Mouse (Mus musculus): ENCODE measurements around the gene Mmab.

Mmab gene

DNA sequence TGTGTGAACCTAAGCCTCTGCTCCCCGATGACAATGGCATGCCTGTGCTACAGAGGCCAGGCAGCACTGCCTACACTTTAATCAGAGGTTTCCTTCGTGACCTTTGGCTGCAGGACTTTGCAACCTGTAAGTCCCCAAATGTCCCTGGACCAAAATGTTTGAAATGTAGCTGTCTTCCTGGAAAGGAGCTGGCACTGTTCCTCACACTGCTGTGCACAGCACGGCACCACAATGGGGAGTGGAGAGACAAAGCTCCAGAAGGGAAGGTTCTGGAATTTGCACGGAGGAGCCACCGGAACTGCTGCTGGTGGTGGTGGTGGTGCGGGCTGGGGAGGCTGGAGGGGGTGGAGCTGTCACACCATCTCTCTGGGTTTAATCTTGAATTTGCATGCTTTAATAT is 17.1 kb downstream of the Mmab start:
- no peak for DNase-seq

DNA sequence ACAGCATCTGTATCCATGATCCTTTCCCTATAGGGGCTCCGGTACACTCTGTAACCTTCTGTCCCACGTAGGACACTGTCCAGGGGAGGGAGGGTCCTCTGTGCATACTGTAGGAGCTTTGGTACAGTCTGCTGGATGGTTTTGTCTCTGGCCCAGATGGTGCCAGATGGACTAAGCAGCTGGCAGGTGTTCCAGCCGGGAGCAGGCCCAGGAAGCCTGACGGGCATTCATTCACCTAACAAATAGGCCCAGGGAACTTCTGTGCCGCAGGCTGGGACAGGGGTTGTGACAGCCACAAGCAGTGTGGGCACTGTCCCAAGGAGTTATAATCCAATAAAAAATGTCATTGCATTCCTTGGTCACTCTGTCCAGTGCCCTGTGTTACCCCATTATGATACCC is 19.9 kb downstream of the Mmab start:
- no peak for DNase-seq

DNA sequence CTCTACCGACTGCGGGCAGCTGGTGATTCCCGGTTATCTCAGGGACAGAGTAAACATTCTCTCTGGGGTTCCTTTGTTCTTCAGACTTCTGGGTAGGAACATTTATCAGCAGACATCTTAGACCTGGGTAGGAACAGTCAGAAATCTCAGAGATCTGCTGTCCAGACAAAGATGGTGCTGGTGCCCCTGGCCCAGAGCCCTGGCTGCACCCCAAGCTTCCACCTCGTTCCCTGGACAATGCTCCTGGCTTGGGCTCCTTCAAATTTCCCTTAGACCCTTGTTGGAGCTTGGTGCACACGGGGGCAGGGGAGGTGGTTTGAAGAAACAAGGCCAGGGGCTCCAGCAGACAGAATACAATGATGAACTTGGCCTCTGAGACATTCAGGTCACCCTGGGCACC is 21.3 kb downstream of the Mmab start:
- no peak for DNase-seq

DNA sequence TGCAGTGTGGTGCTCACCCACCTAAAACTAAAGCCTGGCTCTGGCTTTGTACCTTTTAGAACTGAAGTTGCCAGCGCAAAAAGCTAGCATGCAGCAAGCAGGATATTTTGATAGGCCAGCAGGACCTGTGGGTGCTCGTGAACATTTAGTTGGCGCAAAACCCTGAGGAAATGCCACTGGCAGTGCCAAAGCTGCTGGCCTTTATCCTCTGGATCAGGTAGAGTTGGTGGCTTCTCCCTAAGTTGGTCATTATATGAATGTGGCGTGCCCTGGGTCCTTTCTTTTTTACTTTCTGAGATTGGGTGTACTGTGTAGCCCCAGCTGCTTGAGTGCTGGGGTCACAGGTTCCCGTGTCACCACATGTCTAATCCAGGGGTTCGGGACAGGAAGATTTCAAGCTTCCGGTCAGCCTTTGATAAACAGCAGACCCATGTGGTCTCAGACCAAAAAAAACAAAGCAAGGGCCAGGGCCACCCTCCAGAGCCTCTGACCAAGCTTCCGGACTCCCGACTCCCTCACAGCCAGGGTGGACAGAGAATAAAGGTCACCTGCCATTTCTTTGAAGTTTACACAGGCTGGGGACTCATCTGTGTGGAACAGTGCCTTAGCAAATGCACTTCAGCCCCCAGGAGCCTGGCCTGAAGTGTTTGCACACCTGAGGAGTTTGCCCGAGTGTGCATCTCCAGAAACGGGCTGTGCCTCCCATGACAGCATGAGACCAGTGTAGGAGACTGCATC is 22.1 kb downstream of the Mmab start:
- DNase-seq, result no peak

DNA sequence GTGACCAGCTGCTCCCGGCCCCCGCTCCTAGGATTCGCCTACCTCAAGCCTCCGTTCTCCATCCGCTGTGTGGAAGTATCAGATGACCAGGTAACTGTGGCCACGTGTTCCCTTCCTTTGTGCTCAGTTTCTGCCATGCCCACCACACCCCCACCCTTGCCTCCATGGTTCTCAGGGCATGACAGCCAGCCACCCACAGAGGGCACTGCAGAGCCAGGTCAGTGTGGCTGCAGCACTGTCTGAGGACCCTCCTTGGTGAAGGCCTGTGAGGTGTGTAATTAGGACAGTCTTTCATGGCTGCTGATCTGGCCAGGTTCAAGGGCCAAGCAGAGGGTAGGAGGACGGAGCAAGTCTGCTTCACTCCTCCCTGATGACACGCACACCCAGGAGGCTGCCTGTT is 25.3 kb downstream of the Mmab start:
- DNase-seq, result no peak

DNA sequence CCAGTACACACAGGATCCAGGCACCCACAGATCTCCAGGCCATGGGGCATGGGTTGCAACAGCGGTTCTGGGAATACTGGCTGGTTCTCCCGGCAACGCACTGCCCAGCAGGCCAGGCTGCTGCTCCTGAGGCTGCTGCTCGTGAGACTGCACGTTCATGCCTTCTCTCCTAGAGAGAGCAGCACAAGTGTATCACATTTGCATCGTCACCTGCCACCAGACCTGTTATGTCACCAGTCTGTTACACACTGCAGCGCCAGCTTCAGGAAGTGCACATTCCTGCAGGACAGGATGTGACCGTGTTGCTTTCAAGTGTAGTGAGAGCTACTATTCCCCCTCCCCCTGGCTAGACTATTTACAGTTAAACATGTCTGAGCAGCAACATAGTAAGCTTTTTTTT is 27.0 kb downstream of the Mmab start:
- DNase-seq, result no peak

DNA sequence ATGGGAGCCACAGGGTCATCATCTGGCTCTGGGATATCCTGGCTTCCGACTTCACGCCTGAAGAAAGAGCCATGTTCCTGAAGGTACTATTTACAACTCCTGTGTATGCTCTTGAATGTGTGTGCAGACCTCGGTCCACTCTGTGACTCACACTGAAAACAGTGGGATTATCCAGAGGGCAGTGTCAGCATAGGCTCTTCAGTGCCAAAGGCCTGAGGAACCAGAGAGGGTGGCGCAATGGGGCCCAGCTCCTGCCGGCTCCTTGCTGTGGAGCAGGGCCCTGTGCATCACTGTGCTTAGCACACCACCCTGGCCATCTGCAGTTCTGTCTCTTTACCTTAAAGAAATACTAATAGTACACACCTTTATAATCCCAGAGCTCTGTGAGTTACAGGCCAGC is 28.3 kb downstream of the Mmab start:
- DNase-seq, result no peak

DNA sequence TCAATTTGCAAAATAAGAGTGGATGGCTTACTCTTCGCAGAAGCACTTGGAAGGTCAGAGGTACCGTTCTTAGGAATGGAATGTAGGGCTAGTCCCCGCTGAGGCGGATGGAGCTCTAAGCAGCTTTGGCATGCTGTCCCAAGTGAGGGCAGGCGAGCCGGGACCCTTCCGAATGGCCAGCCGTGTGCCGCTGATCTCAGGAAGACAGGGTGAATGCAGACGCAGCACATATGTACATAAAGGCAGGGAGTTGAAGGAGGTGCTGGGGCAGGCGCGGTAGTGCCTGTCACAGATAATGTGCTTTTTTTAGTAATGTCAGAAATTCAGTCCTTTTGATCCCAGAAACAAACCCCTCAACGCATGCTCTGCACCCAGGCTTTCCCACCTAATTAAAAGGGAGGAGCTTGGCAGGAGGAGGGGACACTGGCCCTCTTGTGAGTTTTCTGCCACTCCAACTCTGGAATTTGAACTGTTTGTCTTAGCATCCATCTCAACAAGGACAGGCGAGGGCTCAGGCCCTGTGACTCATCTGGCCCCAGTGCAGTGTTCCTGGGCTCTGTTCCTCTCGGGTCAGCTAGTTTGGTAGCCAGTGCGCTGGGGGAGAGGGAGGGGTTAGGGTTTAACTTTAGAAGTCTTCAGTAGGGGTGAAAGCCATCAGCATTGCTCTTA is 30.7 kb downstream of the Mmab start:
- DNase-seq, result no peak

DNA sequence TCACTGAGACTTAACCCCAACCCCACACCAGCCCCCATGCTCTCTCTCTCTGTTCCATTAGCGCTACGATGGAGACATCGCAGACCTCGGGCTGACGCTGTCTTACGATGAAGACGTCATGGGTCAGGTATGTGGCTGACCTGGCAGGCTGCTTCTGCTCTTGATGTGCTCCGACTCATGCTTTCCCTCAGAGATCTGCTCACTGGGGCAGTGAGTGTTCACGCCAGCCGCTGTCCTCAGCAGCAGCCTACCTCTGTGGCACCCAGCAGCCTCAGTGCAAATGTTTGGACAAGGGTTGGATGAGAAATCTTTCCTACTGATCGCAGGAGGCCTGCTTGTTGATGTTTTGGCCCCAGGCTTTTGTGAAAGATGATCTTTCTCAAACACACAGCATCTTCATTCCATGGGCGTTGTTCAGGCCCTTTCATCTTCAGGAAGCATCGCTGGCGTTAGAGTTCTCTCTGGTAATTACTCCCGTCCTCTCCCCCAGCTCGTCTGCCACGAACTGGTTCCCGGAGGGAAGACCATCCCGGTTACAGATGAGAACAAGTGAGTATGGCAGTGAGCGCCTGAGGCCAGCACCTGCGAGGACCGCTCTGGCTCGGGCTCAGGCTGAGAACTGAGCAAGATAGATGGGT is 31.4 kb downstream of the Mmab start:
- DNase-seq, result no peak

DNA sequence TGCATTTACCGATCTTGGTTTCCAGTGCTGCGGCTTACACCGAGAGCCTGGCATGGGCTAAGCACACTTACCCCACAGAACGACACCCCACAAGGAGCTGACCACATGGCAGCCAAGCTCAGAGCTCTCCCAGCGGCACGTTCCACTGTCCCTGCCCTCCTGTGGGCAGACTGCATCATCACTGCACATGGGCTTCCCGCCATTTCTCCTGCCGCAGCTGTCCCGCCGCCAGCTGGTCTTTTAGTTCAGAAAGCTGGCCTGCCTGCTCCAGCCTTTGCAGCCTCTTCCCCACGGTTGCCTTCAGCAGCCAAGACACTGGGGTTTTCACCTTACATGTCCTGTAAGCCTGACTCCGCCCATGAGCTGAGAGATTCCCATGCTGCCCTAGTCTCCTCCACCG is 33.4 kb downstream of the Mmab start:
- DNase-seq, result no peak

DNA sequence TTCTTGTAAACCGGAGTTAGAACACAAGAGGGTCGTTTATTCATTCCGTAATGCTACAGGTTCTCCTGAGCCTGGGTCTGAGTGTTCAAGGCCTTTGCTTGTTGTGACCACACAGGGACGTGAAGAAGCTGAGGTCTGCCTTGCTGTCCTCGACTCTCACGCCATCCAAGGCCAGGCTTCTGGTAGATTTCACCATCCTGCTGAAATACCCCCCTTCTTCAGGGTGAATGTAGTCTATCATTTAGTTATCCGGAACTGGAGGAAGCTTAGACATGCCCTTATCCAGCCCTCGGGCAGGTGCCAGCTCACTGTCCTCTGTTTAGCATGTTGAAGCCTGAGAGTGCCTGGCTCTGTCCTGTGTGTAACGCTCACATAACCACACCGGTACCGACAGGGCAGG is 35.0 kb downstream of the Mmab start:
- no peak for DNase-seq

DNA sequence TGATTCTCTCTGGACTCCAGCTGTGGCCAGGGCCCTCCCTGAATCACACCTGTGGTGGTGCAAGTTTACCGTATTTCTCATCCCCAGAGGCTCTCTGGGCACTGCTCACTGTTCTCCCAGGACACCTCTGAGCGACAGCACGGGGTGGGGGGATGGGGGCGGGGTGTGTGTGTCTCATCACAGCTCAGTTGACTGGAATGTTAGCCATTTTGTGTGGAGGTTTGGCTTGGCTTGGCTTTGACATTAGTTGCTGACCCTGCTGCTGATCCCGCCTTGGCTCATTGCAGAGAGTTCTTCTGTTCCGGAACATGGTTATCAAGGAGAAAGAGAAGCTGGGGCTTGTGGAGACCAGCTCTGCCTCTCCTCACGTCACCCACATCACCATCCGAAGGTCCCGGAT is 36.0 kb downstream of the Mmab start:
- no peak for DNase-seq

DNA sequence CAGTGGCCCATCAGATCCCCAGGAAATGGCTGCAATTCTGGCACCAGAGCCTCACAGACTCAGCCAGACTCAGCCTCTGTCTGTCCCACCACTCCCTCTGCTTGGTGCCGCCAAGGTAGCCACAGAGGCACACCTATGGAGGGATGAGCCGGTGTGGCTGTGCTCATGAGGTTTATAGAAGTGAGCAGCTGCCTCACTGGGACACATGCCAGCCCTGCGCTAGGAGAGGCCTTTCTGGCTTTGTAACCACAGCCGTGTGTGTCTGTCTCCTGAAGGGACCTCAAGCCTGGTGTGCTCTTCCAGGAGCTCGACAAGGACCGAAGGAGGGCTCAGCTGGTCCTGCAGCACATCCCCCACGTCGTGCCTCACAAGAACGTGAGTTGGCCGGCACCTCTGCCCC is 36.6 kb downstream of the Mmab start:
- DNase-seq, result no peak

DNA sequence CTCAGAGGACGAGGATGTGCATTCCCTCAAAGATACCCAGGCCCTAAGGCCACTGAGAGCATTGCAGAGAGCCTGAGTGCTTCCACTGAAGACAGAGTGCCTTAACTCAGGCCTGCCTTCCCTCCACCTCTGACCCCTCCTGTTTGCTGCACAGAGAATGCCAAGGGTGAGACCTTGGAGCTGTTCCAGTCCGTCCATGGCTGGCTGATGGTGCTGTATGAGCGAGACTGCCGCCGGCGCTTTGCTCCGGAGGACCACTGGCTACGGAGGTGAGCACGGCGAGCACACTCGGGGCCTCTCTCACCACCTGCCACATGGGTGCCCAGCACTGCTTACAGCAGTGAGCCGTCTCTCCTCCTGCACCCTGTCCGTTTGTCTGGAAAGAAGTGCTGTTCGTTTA is 37.3 kb downstream of the Mmab start:
- no peak for DNase-seq

DNA sequence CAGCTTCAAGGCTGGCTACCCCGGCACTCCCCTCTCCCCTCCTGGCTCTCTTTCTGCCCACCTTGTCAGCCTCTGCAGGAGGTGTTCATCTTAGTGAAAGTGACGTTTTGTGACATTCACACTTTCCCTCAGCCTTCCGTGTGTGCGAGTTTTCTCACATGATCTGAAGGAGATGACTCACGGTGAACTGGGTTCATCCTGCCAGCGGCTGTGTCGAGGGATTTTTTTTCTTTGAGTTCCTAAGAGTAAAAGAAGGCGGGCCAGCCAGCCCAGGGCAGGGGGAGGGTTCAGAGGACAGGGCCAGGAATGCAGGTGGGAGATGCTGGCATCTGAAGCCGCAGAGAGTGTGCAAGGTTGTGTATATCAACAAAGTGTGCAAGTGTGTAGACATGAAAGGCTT is 50.7 kb downstream of the Mmab start:
- DNase-seq, result no peak

DNA sequence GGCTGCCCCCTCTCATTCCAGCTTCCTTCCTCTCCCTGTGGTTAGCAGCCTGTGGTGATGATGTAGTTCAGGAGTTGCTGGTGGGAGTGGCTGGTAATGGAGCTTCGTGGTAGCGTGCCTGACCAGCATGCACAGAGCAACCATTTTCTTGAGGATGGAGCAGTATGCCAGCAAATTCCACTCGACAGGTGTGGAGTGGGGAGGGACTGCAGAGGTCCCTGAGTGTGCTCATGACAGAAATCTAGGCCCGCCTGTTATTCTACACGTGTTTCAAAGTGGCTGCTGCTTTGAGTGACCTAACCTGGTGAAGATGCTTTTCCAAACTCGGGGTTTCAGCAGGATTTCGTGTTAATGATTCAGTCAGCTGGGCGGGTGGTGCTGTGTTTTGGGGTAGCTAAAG is 59.4 kb downstream of the Mmab start:
- DNase-seq, result no peak

DNA sequence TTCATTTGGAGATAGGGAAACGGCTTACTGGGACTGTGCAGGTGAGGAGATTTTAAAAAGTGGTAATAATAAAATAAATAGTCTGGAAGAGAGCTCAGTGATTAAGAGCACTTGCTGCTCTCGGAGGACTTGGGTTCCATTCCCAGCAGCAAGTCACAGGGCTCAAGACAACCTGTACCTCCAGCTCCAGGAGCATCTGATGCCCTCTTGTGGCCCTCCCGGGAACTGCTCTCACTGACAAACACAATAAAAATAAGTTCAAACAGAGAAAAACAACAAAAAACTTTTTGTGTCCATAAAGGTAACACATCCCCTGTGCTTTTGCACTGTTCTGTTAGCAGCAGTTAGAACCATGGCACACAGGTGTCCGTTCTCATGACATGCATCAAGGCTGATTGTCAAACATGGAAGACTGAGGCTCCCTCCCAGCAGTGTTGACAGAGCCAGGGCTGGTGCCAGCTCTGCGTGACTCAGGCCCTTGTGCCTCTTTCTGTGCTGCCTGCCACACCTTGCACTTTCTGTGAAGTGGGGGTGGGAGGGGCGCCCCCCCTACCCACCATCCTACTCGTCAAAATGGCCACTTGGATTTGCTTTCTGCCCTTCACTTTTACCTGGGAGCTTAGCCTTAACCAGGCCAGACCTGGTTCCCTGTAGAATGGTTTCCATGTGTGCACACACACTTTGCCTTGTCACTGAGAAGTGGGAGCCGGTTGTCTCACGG is 60.5 kb downstream of the Mmab start:
- DNase-seq, result peak in 1 of 2 experiments; percentile 57

Data from spleen, adult 18-20 months (tissue).